In genomic region chr1:57774668-57775495, GRCm38 (mm10) we compare ENCODE assay signal across 8 mouse cellular contexts. TPM values are rescaled to one million over a fixed set of nuclear protein-coding genes. Genes with fewer than 3 reads are reported as not detected.
DNase-seq lines count a peak whose midpoint lies in the region; ATAC-seq and TF ChIP-seq lines count a peak whose summit lies in the region.

No protein-coding gene starts in this region.

- H3K9me3 ChIP-seq in intestine, postnatal 0 days (ENCODE audit: control insufficient read depth) = no peaks in the 10 kb centered on the region
- no peaks in the 10 kb centered on the region for H3K9me3 ChIP-seq in limb, embryonic 12.5 days
- H3K9me3 ChIP-seq in midbrain, embryonic 15.5 days = no peaks in the 10 kb centered on the region
- H3K9me3 ChIP-seq in stomach, embryonic 14.5 days (ENCODE audit: control insufficient read depth, low read depth, low read length) = no peaks in the 10 kb centered on the region

- peak; percentile 63 for DNase-seq in adrenal gland, postnatal 25 days
- DNase-seq in embryo, embryonic 9.5 days (ENCODE audit: extremely low spot score) = peak; percentile 76

- H3K9ac ChIP-seq in intestine, postnatal 0 days (ENCODE audit: low read depth, low read length) = peak overlapping the region; percentile 81
- H3K9ac ChIP-seq in limb, embryonic 12.5 days (replicated peaks) = peak overlapping the region; percentile 95
- H3K9ac ChIP-seq in midbrain, embryonic 15.5 days = peak overlapping the region; percentile 79
- H3K9ac ChIP-seq in stomach, embryonic 14.5 days (replicated peaks; ENCODE audit: low read depth, low read length) = peak overlapping the region; percentile 97

- H3K36me3 ChIP-seq in intestine, postnatal 0 days (ENCODE audit: control insufficient read depth, insufficient read depth) = no peaks in the 10 kb centered on the region
- H3K36me3 ChIP-seq in limb, embryonic 12.5 days = no peaks in the 10 kb centered on the region
- H3K36me3 ChIP-seq in midbrain, embryonic 15.5 days (replicated peaks) = no peaks in the 10 kb centered on the region
- no peaks in the 10 kb centered on the region for H3K36me3 ChIP-seq in stomach, embryonic 14.5 days (ENCODE audit: control insufficient read depth, insufficient read depth, low read length)

- H3K27me3 ChIP-seq in intestine, postnatal 0 days (replicated peaks; ENCODE audit: control insufficient read depth, insufficient read depth, low read length) = no peaks in the 10 kb centered on the region; the same call in 1 of the 2 replicates
- H3K27me3 ChIP-seq in limb, embryonic 12.5 days = no peaks in the 10 kb centered on the region
- H3K27me3 ChIP-seq in midbrain, embryonic 15.5 days (replicated peaks) = no peaks in the 10 kb centered on the region
- H3K27me3 ChIP-seq in stomach, embryonic 14.5 days (ENCODE audit: control insufficient read depth, insufficient read depth, low read length) = no peaks in the 10 kb centered on the region

- H3K4me3 ChIP-seq in intestine, postnatal 0 days (ENCODE audit: low read depth, low read length) = peak overlapping the region; percentile 85
- peak overlapping the region; percentile 83 for H3K4me3 ChIP-seq in limb, embryonic 12.5 days (replicated peaks)
- H3K4me3 ChIP-seq in midbrain, embryonic 15.5 days = peak overlapping the region; percentile 84
- peak overlapping the region; percentile 85 for H3K4me3 ChIP-seq in stomach, embryonic 14.5 days (ENCODE audit: low read depth, low read length)

- peak overlapping the region; percentile 86 for H3K27ac ChIP-seq in intestine, postnatal 0 days (ENCODE audit: low read depth, low read length)
- H3K27ac ChIP-seq in limb, embryonic 12.5 days = peak overlapping the region; percentile 97
- peak overlapping the region; percentile 94 for H3K27ac ChIP-seq in midbrain, embryonic 15.5 days
- H3K27ac ChIP-seq in stomach, embryonic 14.5 days (ENCODE audit: low read length) = peak overlapping the region; percentile 99

- under 1% methylated on average over 92 of the region's 113 CpGs for WGBS in intestine, postnatal 0 days
- WGBS in limb, embryonic 12.5 days = under 1% methylated on average over 92 of the region's 113 CpGs
- under 1% methylated on average over 112 of the region's 113 CpGs for WGBS in midbrain, embryonic 15.5 days
- under 1% methylated on average over 108 of the region's 113 CpGs for WGBS in stomach, embryonic 14.5 days

- peak overlapping the region; percentile 98 for H3K4me2 ChIP-seq in intestine, postnatal 0 days (replicated peaks; ENCODE audit: low read depth)
- H3K4me2 ChIP-seq in limb, embryonic 12.5 days = peak overlapping the region; percentile 75
- H3K4me2 ChIP-seq in midbrain, embryonic 15.5 days = peak overlapping the region; percentile 78
- peak overlapping the region; percentile 76 for H3K4me2 ChIP-seq in stomach, embryonic 14.5 days (replicated peaks; ENCODE audit: low read depth, low read length)

- peak; percentile 72 for ATAC-seq in granulocyte monocyte progenitor cell, adult 5-6 weeks (replicated peaks; ENCODE audit: poor library complexity, severe bottlenecking)
- ATAC-seq in intestine, postnatal 0 days = peak; percentile 67
- ATAC-seq in limb, embryonic 12.5 days (ENCODE audit: insufficient number of reproducible peaks, insufficient read depth, low FRiP score, low TSS enrichment, low read depth) = peak; percentile 82
- peak; percentile 87 for ATAC-seq in midbrain, embryonic 15.5 days (replicated peaks)
- peak; percentile 88 for ATAC-seq in stomach, embryonic 14.5 days (ENCODE audit: insufficient number of reproducible peaks, insufficient read depth, low FRiP score, low read depth)
- ATAC-seq in monocyte, adult 5-6 weeks (replicated peaks; ENCODE audit: insufficient number of reproducible peaks, low FRiP score, low TSS enrichment, poor library complexity, severe bottlenecking) = no peak

- peak; percentile 44 for TF ChIP-seq CTCF in intestine, postnatal 0 days (IDR thresholded peaks at IDR 0.05; ENCODE audit: low read depth)

- no peaks in the 10 kb centered on the region; the same call in 1 of the 2 replicates for H3K4me1 ChIP-seq in intestine, postnatal 0 days (replicated peaks; ENCODE audit: control insufficient read depth, insufficient read depth, low read length)
- peaks cover 2% of the 10 kb centered on the region; the same call in 1 of the 2 replicates for H3K4me1 ChIP-seq in limb, embryonic 12.5 days (replicated peaks)
- H3K4me1 ChIP-seq in midbrain, embryonic 15.5 days = peaks cover 14% of the 10 kb centered on the region
- peaks cover 5% of the 10 kb centered on the region; the same call in 1 of the 2 replicates for H3K4me1 ChIP-seq in stomach, embryonic 14.5 days (ENCODE audit: control insufficient read depth, insufficient read depth, low read length)

RNA-seq across cellular contexts. Expression of gene Spats2l, which starts 0.9 kb away (rescaled TPM):
- 3.5 and 5.7 TPM in 2 replicates for total RNA-seq in adrenal gland, postnatal 25 days (2021)
- not detected in 2 replicates for total RNA-seq in granulocyte monocyte progenitor cell, adult 5-6 weeks (2014; fragmentation: Nextera tagmentation)
- not detected in 2 replicates for total RNA-seq in granulocyte monocyte progenitor cell, adult 5-6 weeks (2017)
- polyA plus RNA-seq in intestine, postnatal 0 days (2015; fragmentation: Nextera tagmentation; extraction: Ambion mirVana) = 42.5 and 48.9 TPM in 2 replicates
- polyA plus RNA-seq in limb, embryonic 12.5 days (2016; fragmentation: Nextera tagmentation; extraction: Ambion mirVana) = 85.1 and 88.4 TPM in 2 replicates
- polyA plus RNA-seq in midbrain, embryonic 15.5 days (2015; fragmentation: Nextera tagmentation; extraction: Ambion mirVana) = 77.0 and 82.8 TPM in 2 replicates
- polyA plus RNA-seq in stomach, embryonic 14.5 days (2014; fragmentation: Nextera tagmentation; extraction: Ambion mirVana) = 130 and 132 TPM in 2 replicates
- total RNA-seq in monocyte, adult 5-6 weeks (2017) = not detected in 3 replicates
